Mouse (Mus musculus): Measurements from ENCODE around the gene Dync1i1. TPM values are rescaled to one million over a fixed set of nuclear protein-coding genes. Genes with fewer than 3 reads are reported as not detected.

Dync1i1 gene
- polyA plus RNA-seq, 1 experiment: 1.4 TPM

DNA sequence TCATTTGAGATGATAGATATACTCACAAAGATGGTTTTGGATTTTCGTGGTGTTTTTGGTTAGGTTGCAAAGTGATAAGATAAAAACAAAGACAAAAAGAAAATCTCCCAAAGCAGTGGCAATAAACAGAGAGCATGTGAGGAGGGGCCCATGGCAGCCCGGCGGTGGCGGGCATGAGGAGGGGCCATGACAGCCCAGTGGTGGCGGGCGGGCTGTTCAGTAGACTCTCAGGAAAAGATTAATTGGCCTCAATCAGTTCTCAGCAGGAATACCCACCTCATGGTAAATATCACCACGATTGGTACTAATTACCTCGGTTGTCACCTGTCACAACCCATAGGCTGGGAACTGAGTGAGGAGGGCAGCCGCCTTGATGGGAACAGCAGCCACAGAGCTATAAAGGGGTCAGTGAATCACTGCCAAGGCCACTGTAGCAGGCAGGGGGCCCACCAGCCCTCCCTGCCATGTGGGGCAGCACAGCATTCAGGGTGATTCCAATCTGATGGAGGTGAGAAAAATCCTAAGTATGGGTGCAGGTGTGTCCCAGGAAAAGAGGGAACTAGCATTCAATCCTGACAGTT lies 224.5 kb downstream of the Dync1i1 start:
- Histone ChIP-seq H3K4me3 (ENCODE audit: insufficient read depth, low read length) (no peak overlapping the region), H3K4me1 (ENCODE audit: control insufficient read depth, insufficient read depth, low read length) (no peaks in the 10 kb centered on the region), H3K27ac (ENCODE audit: insufficient read depth, low read length) (no peak overlapping the region)
- TF ChIP-seq CTCF (IDR thresholded peaks at IDR 0.05; ENCODE audit: borderline replicate concordance, insufficient read depth, low read length) (no peak), POLR2A (IDR thresholded peaks at IDR 0.05; ENCODE audit: low read depth, low read length) (no peak)

DNA sequence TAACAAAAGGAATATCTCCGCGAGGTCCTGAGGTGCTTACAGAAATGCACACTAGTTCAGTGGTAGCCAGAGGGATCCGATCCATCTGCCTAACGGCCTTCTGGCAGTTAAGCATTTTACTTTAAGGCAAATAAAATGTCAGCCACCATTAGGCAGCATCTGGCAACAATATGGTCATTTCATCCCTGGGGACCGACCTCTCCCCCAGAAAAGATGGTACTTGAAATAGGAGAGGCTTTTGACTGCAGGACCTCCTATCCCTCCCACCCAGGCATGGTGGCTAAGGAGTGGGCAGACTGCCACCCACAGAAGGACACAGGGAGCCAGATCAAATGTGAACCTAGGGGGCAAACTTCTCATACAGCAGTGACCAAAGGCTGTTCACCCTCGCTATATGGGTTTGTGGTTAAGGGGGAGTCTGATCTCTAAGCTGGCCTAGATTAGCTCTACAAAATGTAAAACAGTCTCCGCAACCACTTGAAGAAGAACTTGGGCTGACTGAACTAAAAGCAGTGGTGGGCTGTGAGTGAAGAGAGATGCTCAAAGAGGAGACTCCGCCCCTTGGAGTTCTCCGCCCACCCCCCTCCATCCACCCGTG lies 231.0 kb downstream of the Dync1i1 start:
- Histone ChIP-seq H3K4me1 (ENCODE audit: control insufficient read depth, insufficient read depth, low read length) (no peaks in the 10 kb centered on the region), H3K4me3 (ENCODE audit: insufficient read depth, low read length) (no peak overlapping the region), H3K27ac (ENCODE audit: insufficient read depth, low read length) (no peak overlapping the region)
- TF ChIP-seq POLR2A (IDR thresholded peaks at IDR 0.05; ENCODE audit: low read depth, low read length): no peak

DNA sequence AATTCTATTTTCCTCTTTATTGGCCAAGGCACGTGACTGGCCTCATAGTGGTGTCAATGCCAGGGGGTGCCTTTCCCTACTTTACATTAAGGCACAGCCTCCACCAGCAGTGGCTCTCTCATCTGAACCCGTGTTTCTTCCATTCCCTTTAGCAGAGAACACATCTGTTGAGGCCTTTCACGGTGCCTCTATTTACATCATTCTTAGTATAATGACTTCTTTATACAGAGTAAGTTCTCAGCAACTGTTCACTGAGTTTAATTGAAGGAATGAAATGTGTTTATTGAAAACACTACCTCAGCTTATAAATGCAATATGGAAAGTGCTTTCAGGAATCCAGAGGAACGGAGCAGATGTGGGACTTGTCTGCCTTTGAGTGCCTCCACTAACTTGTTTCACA lies 235.3 kb downstream of the Dync1i1 start:
- Histone ChIP-seq H3K4me1 (ENCODE audit: control insufficient read depth, insufficient read depth, low read length) (no peaks in the 10 kb centered on the region), H3K4me3 (ENCODE audit: insufficient read depth, low read length) (no peak overlapping the region), H3K27ac (ENCODE audit: insufficient read depth, low read length) (no peak overlapping the region)
- no peak for TF ChIP-seq POLR2A (IDR thresholded peaks at IDR 0.05; ENCODE audit: low read depth, low read length)
- TF ChIP-seq CTCF (IDR thresholded peaks at IDR 0.05; ENCODE audit: borderline replicate concordance, insufficient read depth, low read length): no peak

DNA sequence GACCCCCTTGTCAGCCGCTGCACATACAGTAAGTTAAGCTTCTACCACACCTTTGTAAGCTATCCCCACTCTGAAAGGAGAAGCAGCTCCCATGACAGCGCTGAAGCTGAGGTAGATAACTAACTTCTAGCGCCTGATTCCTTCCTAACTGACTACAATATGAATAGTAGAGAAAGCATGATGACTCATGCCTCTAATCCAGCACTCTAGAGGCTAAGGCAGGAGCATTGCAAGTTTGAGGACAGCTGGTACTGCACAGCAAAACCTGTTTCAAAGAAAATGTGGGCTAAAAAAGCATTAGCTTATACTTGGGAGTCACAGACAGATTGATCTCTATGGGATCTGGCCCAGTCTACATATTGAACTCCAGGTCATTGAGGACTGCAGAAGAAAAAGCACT lies 236.5 kb downstream of the Dync1i1 start:
- no peaks in the 10 kb centered on the region for H3K4me1 ChIP-seq (ENCODE audit: control insufficient read depth, insufficient read depth, low read length)
- no peak for TF ChIP-seq CTCF (IDR thresholded peaks at IDR 0.05; ENCODE audit: borderline replicate concordance, insufficient read depth, low read length)
- no peak for TF ChIP-seq POLR2A (IDR thresholded peaks at IDR 0.05; ENCODE audit: low read depth, low read length)
- H3K4me3 ChIP-seq (ENCODE audit: insufficient read depth, low read length): no peak overlapping the region
- no peak overlapping the region for H3K27ac ChIP-seq (ENCODE audit: insufficient read depth, low read length)

DNA sequence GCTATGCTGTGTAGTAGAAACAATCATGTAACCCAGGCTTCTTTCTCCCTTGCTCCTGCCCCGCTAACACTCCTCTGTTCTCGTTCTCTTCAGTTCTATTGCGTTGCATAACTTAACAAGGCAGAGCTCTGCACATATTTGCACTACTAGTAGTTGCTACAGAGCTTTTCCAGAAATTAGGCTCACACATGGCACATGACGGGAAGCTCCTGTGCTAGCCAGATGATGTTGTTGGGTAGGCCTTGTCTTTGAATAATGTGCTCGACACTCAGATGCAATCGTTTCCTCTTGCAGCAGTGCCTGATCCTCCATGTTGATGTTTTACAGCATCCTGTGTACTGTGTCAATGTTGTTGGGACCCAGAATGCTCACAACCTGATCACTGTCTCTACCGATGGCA lies 240.9 kb downstream of the Dync1i1 start:
- TF ChIP-seq CTCF (IDR thresholded peaks at IDR 0.05; ENCODE audit: borderline replicate concordance, insufficient read depth, low read length) (no peak), POLR2A (IDR thresholded peaks at IDR 0.05; ENCODE audit: low read depth, low read length) (no peak)
- Histone ChIP-seq H3K4me3 (ENCODE audit: insufficient read depth, low read length) (no peak overlapping the region), H3K27ac (ENCODE audit: insufficient read depth, low read length) (no peak overlapping the region), H3K4me1 (ENCODE audit: control insufficient read depth, insufficient read depth, low read length) (no peaks in the 10 kb centered on the region)

DNA sequence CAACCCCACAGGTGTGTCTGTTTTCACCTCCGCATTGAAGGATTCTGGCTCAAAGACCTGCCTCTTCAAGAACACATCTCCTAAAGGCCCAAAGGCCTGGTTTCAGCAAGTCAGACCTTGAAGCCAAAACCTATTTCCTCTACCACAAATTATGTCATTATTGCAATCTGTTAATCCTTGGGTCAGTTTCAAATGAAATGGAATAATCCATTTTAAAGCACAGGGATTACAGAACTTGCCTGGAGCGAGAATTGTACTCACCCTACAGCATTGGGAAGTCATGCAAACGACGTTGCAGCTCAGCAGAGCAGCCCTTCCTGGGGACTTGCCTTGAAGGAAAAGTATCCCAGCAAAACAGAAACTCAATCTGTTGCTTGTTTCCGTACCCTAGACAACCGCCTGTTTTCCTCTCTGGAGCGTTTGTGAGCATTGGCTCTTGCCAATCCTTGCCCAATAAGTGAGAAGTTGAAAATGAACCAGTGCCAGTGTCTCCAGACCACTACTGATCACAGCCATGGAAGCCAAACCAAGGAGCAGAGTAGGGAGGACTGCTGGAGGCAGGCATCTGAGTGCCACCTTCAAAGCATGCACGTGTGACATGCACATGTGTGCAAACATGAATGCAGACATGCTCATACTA lies 241.5 kb downstream of the Dync1i1 start:
- no peaks in the 10 kb centered on the region for H3K4me1 ChIP-seq (ENCODE audit: control insufficient read depth, insufficient read depth, low read length)
- H3K27ac ChIP-seq (ENCODE audit: insufficient read depth, low read length): no peak overlapping the region
- no peak overlapping the region for H3K4me3 ChIP-seq (ENCODE audit: insufficient read depth, low read length)
- TF ChIP-seq POLR2A (IDR thresholded peaks at IDR 0.05; ENCODE audit: low read depth, low read length): no peak
- no peak for TF ChIP-seq CTCF (IDR thresholded peaks at IDR 0.05; ENCODE audit: borderline replicate concordance, insufficient read depth, low read length)

DNA sequence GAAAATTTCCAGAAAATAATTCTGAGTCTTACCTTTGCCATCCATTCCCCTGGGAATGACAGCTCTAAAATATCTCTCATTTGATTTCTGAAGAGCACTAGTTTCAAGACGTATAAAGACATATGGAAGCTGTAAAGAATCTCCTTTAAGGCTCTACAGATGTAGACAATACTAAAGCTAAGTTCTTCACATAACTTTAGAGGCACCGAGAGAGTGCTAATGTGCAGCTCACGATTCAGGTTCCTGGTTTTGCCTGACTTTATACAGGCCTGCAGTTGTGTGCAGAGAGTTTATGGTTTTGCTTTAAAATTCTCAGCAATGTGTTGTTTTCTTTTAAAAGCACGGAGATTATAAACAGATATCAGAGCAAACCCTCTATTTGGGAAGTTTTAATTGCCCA lies 242.1 kb downstream of the Dync1i1 start:
- Histone ChIP-seq H3K4me3 (ENCODE audit: insufficient read depth, low read length) (no peak overlapping the region), H3K4me1 (ENCODE audit: control insufficient read depth, insufficient read depth, low read length) (no peaks in the 10 kb centered on the region), H3K27ac (ENCODE audit: insufficient read depth, low read length) (no peak overlapping the region)
- TF ChIP-seq POLR2A (IDR thresholded peaks at IDR 0.05; ENCODE audit: low read depth, low read length) (no peak), CTCF (IDR thresholded peaks at IDR 0.05; ENCODE audit: borderline replicate concordance, insufficient read depth, low read length) (no peak)

DNA sequence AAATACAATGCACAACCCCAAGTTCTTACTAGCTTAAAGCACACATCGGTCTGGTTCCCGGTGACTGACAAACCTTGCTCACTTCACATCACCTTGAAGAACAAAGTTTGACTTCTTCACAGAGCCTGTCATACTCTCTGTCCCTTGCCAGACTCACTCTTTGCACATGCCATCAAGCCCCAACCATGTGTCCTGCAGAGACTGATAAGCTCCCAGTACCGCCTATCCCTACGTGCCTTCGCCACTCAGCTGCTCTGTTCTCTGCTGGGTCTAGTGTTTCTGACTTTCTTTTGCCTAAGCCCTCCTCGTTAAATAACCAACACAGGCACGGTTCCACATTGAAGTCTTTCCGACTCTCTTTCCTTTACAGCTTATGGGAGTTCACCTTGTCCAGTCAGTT lies 244.2 kb downstream of the Dync1i1 start:
- Histone ChIP-seq H3K4me3 (ENCODE audit: insufficient read depth, low read length) (no peak overlapping the region), H3K27ac (ENCODE audit: insufficient read depth, low read length) (no peak overlapping the region), H3K4me1 (ENCODE audit: control insufficient read depth, insufficient read depth, low read length) (no peaks in the 10 kb centered on the region)
- TF ChIP-seq POLR2A (IDR thresholded peaks at IDR 0.05; ENCODE audit: low read depth, low read length) (no peak), CTCF (IDR thresholded peaks at IDR 0.05; ENCODE audit: borderline replicate concordance, insufficient read depth, low read length) (no peak)

DNA sequence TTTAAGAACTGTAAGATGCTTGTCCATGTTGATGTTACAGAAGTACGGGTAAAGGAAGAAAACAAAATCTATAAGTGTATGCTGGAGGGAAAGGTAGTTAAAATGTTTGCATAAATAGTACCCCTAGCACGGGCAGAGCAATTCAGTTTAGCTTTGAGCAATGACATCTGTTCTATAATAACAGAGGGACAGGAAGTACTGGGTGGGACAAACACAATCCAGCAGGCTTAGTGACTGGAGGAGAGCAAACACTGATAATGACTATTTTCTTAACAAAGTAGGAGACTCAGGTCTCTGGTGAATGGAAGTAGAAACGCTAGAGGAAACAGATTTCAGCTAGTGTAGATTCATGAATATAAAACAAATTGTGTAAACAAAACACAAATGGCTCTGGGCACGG lies 250.8 kb downstream of the Dync1i1 start:
- TF ChIP-seq CTCF (IDR thresholded peaks at IDR 0.05; ENCODE audit: borderline replicate concordance, insufficient read depth, low read length) (no peak), POLR2A (IDR thresholded peaks at IDR 0.05; ENCODE audit: low read depth, low read length) (no peak)
- no peak overlapping the region for H3K4me3 ChIP-seq (ENCODE audit: insufficient read depth, low read length)
- no peaks in the 10 kb centered on the region for H3K4me1 ChIP-seq (ENCODE audit: control insufficient read depth, insufficient read depth, low read length)
- no peak overlapping the region for H3K27ac ChIP-seq (ENCODE audit: insufficient read depth, low read length)

DNA sequence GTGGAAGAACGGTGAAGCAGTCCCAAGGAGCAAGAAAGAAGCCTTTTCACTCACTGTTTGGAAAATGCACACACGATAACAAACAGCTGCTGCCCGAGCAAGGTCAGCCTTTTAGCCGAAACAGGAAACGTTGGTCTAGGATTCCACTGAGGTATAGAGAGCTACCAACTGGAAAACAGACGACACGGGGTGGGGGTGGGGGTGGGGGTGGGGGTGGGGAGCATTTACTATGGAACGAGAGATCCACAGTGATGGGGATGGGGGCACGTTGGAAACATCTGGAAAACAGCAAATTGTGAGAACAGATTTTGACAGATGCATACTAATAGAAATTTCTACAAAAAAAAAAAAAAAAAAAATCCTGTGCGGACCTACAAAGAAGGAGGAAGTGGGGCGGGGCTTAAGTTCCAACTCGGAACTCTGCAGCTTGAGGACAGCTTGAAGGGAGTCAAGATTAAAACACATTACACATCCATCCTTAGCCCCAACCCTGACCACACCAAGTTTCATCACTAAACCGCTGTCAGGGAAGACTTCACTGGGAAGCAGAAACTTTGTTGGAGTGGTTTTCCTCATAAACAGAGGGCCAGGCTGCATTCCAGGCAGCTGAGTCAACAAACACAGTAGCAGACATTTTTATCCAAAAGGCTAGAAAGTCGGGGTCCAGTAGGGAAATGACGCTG lies 251.9 kb downstream of the Dync1i1 start:
- Histone ChIP-seq H3K4me1 (ENCODE audit: control insufficient read depth, insufficient read depth, low read length) (no peaks in the 10 kb centered on the region), H3K4me3 (ENCODE audit: insufficient read depth, low read length) (no peak overlapping the region), H3K27ac (ENCODE audit: insufficient read depth, low read length) (no peak overlapping the region)
- TF ChIP-seq CTCF (IDR thresholded peaks at IDR 0.05; ENCODE audit: borderline replicate concordance, insufficient read depth, low read length): no peak
- no peak for TF ChIP-seq POLR2A (IDR thresholded peaks at IDR 0.05; ENCODE audit: low read depth, low read length)
